Mouse (Mus musculus) midbrain, embryonic 15.5 days (tissue): Measurements from ENCODE around the gene Clic6. TPM values are rescaled to one million over a fixed set of nuclear protein-coding genes. Genes with fewer than 3 reads are reported as not detected.

Source experiments
- ATAC-seq: fragments of 200-750 bp; cut with Nextera tagmentation; replicated peaks from 2 replicates; pipeline ENCODE4 v1.8.0; 2017; ENCODE audit warnings: moderate TSS enrichment
- H3K27ac ChIP-seq: fragments of 300-500 bp; sonication (generic); 2 replicates; pipeline ENCODE4 v1.5.1; 2015; ENCODE audit warnings: mild to moderate bottlenecking, inconsistent platforms
- H3K27me3 ChIP-seq: fragments of 300-500 bp; sonication (generic); replicated peaks from 2 replicates; pipeline ENCODE4 v1.6.1; 2015; ENCODE audit warnings: inconsistent platforms
- H3K36me3 ChIP-seq: fragments of 300-500 bp; sonication (generic); replicated peaks from 2 replicates; pipeline ENCODE4 v1.6.1; 2015; ENCODE audit warnings: inconsistent platforms
- H3K4me1 ChIP-seq: fragments of 300-500 bp; sonication (generic); 2 replicates; pipeline ENCODE4 v1.6.1; 2015; ENCODE audit warnings: inconsistent platforms
- H3K4me2 ChIP-seq: fragments of 300-500 bp; sonication (generic); 2 replicates; pipeline ENCODE4 v1.6.1; 2015; ENCODE audit warnings: inconsistent platforms, mild to moderate bottlenecking, moderate library complexity
- H3K4me3 ChIP-seq: fragments of 300-500 bp; sonication (generic); 2 replicates; pipeline ENCODE4 v1.5.1; 2015; ENCODE audit warnings: mild to moderate bottlenecking, inconsistent platforms
- H3K9ac ChIP-seq: fragments of 300-500 bp; sonication (generic); 2 replicates; pipeline ENCODE4 v1.6.1; 2015; ENCODE audit warnings: mild to moderate bottlenecking, inconsistent platforms
- H3K9me3 ChIP-seq: fragments of 300-500 bp; sonication (generic); 2 replicates; pipeline ENCODE4 v1.6.1; 2016; ENCODE audit warnings: inconsistent platforms
- WGBS: fragments of 180-500 bp; shearing (Covaris S2); methylation state at CpG from one replicate; pipeline ENCODE4 v1.1.7; 2015; ENCODE audit warnings: mixed read lengths; 5-methylcytosine and 5-hydroxymethylcytosine counted together
- polyA plus RNA-seq: library from polyadenylated mRNA; unstranded; fragments of >200 nt; fragmentation: Nextera tagmentation; extraction: Ambion mirVana; gene quantifications from 2 replicates; pipeline ENCODE4 v1.2.1, GENCODE M21; 2015

Clic6 gene
- polyA plus RNA-seq, 1 experiment from 2014 or later, result 3.7 TPM

GRCm38 (mm10) chr16:92475093-92475860 lies 10.3 kb upstream of the Clic6 start:
- no peak overlapping the region for H3K4me3 ChIP-seq
- H3K9ac ChIP-seq, result no peak overlapping the region
- WGBS, result 56% methylated on average over 25 of the region's 25 CpGs
- no peaks in the 10 kb centered on the region for H3K9me3 ChIP-seq
- H3K4me2 ChIP-seq, result no peak overlapping the region
- H3K4me1 ChIP-seq, result 0 out of 2 replicates have a peak, but pooled peaks cover 8% of the 10 kb centered on the region
- ATAC-seq, result no peak
- peaks cover 7% of the 10 kb centered on the region; the same call in 1 of the 2 replicates for H3K27me3 ChIP-seq
- no peaks in the 10 kb centered on the region for H3K36me3 ChIP-seq
- no peak overlapping the region for H3K27ac ChIP-seq

- Histone ChIP-seq H3K36me3 (no peaks in the 10 kb centered on the region), H3K27me3 (peaks cover 7% of the 10 kb centered on the region; the same call in 1 of the 2 replicates), H3K4me3 (peak overlapping the region; percentile 20), H3K4me2 (peak overlapping the region; percentile 46), H3K4me1 (0 out of 2 replicates have a peak, but pooled peaks cover 8% of the 10 kb centered on the region), H3K27ac (no peak overlapping the region), H3K9ac (no peak overlapping the region), H3K9me3 (no peaks in the 10 kb centered on the region)
- ATAC-seq, result peak; percentile 33; the same call in 1 of the 2 replicates
- WGBS, result 11% methylated on average over 23 of the region's 23 CpGs
Measured at GRCm38 (mm10) chr16:92478561-92479150, 6.9 kb upstream of the Clic6 start.

- ATAC-seq, result no peak
- Histone ChIP-seq H3K4me1 (no peaks in the 10 kb centered on the region), H3K4me3 (no peak overlapping the region), H3K27me3 (no peaks in the 10 kb centered on the region), H3K9ac (no peak overlapping the region), H3K9me3 (no peaks in the 10 kb centered on the region), H3K36me3 (no peaks in the 10 kb centered on the region), H3K4me2 (no peak overlapping the region), H3K27ac (no peak overlapping the region)
- 90% methylated on average over 6 of the region's 6 CpGs for WGBS
Measured at GRCm38 (mm10) chr16:92487086-92487485, 1.6 kb downstream of the Clic6 start.

- Histone ChIP-seq H3K4me3 (no peak overlapping the region), H3K27ac (no peak overlapping the region), H3K4me2 (no peak overlapping the region), H3K27me3 (no peaks in the 10 kb centered on the region), H3K9ac (no peak overlapping the region), H3K9me3 (no peaks in the 10 kb centered on the region), H3K36me3 (no peaks in the 10 kb centered on the region), H3K4me1 (no peaks in the 10 kb centered on the region)
- WGBS, result 55% methylated on average over 4 of the region's 4 CpGs
- no peak for ATAC-seq
Measured at GRCm38 (mm10) chr16:92487489-92487888, 2.0 kb downstream of the Clic6 start.

GRCm38 (mm10) chr16:92488456-92488855 lies 2.9 kb downstream of the Clic6 start:
- Histone ChIP-seq H3K9me3 (no peaks in the 10 kb centered on the region), H3K4me3 (no peak overlapping the region), H3K27me3 (no peaks in the 10 kb centered on the region), H3K4me1 (no peaks in the 10 kb centered on the region), H3K4me2 (no peak overlapping the region), H3K27ac (no peak overlapping the region), H3K9ac (no peak overlapping the region), H3K36me3 (no peaks in the 10 kb centered on the region)
- ATAC-seq, result no peak
- WGBS, result 91% methylated on average over 5 of the region's 5 CpGs

- Histone ChIP-seq H3K27ac (no peak overlapping the region), H3K27me3 (no peaks in the 10 kb centered on the region), H3K4me3 (no peak overlapping the region), H3K9me3 (no peaks in the 10 kb centered on the region), H3K4me2 (no peak overlapping the region), H3K4me1 (no peaks in the 10 kb centered on the region), H3K36me3 (no peaks in the 10 kb centered on the region), H3K9ac (no peak overlapping the region)
- no peak for ATAC-seq
- WGBS, result 77% methylated on average over 9 of the region's 9 CpGs
Measured at GRCm38 (mm10) chr16:92489356-92489755, 3.8 kb downstream of the Clic6 start.

- WGBS, result 9% methylated on average over 26 of the region's 26 CpGs
- H3K4me2 ChIP-seq, result peak overlapping the region; percentile 90
- H3K9me3 ChIP-seq, result no peaks in the 10 kb centered on the region
- no peak for ATAC-seq
- peaks cover 13% of the 10 kb centered on the region for H3K4me1 ChIP-seq
- no peaks in the 10 kb centered on the region for H3K36me3 ChIP-seq
- peaks cover 35% of the 10 kb centered on the region for H3K27me3 ChIP-seq
- no peak overlapping the region for H3K27ac ChIP-seq
- peak overlapping the region; percentile 47 for H3K9ac ChIP-seq
- H3K4me3 ChIP-seq, result peak overlapping the region; percentile 48
Measured at GRCm38 (mm10) chr16:92497851-92498588, 12.5 kb downstream of the Clic6 start.

- no peak overlapping the region for H3K27ac ChIP-seq
- under 1% methylated on average over 34 of the region's 34 CpGs for WGBS
- peaks cover 35% of the 10 kb centered on the region for H3K27me3 ChIP-seq
- H3K9me3 ChIP-seq, result no peaks in the 10 kb centered on the region
- H3K4me1 ChIP-seq, result peaks cover 13% of the 10 kb centered on the region
- H3K9ac ChIP-seq, result peak overlapping the region; percentile 47
- 0 out of 2 replicates have a peak, but pooled peaks have one; percentile 42 for ATAC-seq
- H3K36me3 ChIP-seq, result no peaks in the 10 kb centered on the region
- H3K4me3 ChIP-seq, result peak overlapping the region; percentile 48
- H3K4me2 ChIP-seq, result peak overlapping the region; percentile 90
Measured at GRCm38 (mm10) chr16:92498589-92498981, 13.0 kb downstream of the Clic6 start.

GRCm38 (mm10) chr16:92499324-92499723 lies 13.8 kb downstream of the Clic6 start:
- ATAC-seq, result no peak
- peaks cover 13% of the 10 kb centered on the region for H3K4me1 ChIP-seq
- WGBS, result 18% methylated on average over 15 of the region's 15 CpGs
- H3K9me3 ChIP-seq, result no peaks in the 10 kb centered on the region
- peaks cover 35% of the 10 kb centered on the region for H3K27me3 ChIP-seq
- no peaks in the 10 kb centered on the region for H3K36me3 ChIP-seq
- H3K27ac ChIP-seq, result no peak overlapping the region
- H3K4me2 ChIP-seq, result peak overlapping the region; percentile 90
- peak overlapping the region; percentile 47; the same call in 1 of the 2 replicates for H3K9ac ChIP-seq
- peak overlapping the region; percentile 48 for H3K4me3 ChIP-seq

GRCm38 (mm10) chr16:92500534-92500933 lies 15.0 kb downstream of the Clic6 start:
- WGBS, result 79% methylated on average over 8 of the region's 8 CpGs
- H3K4me3 ChIP-seq, result no peak overlapping the region
- H3K27me3 ChIP-seq, result peaks cover 35% of the 10 kb centered on the region
- no peak for ATAC-seq
- no peak overlapping the region for H3K27ac ChIP-seq
- H3K36me3 ChIP-seq, result no peaks in the 10 kb centered on the region
- no peaks in the 10 kb centered on the region for H3K9me3 ChIP-seq
- H3K9ac ChIP-seq, result no peak overlapping the region
- H3K4me2 ChIP-seq, result no peak overlapping the region
- H3K4me1 ChIP-seq, result peaks cover 13% of the 10 kb centered on the region

- ATAC-seq, result no peak
- no peak overlapping the region for H3K4me3 ChIP-seq
- H3K36me3 ChIP-seq, result no peaks in the 10 kb centered on the region
- H3K27me3 ChIP-seq, result peaks cover 25% of the 10 kb centered on the region
- no peaks in the 10 kb centered on the region for H3K9me3 ChIP-seq
- 79% methylated on average over 5 of the region's 5 CpGs for WGBS
- H3K27ac ChIP-seq, result no peak overlapping the region
- H3K9ac ChIP-seq, result no peak overlapping the region
- no peak overlapping the region for H3K4me2 ChIP-seq
- H3K4me1 ChIP-seq, result peaks cover 13% of the 10 kb centered on the region
Measured at GRCm38 (mm10) chr16:92503105-92503504, 17.6 kb downstream of the Clic6 start.

GRCm38 (mm10) chr16:92507573-92507972 lies 22.0 kb downstream of the Clic6 start:
- H3K36me3 ChIP-seq, result no peaks in the 10 kb centered on the region
- no peak for ATAC-seq
- H3K4me1 ChIP-seq, result no peaks in the 10 kb centered on the region
- H3K27ac ChIP-seq, result no peak overlapping the region
- H3K4me3 ChIP-seq, result no peak overlapping the region
- WGBS, result 93% methylated on average over 4 of the region's 4 CpGs
- H3K4me2 ChIP-seq, result no peak overlapping the region
- H3K9me3 ChIP-seq, result no peaks in the 10 kb centered on the region
- no peak overlapping the region for H3K9ac ChIP-seq
- H3K27me3 ChIP-seq, result no peaks in the 10 kb centered on the region
